Mouse (Mus musculus) bone marrow, adult 2 months (tissue): ENCODE results near the gene Snx13. TPM values are rescaled to one million over a fixed set of nuclear protein-coding genes. Genes with fewer than 3 reads are reported as not detected.

Source experiments
- H3K27ac ChIP-seq: fragments of 200-500 bp; 2 replicates; pipeline ENCODE4 v1.5.1; 2012; ENCODE audit warnings: low read depth, mild to moderate bottlenecking, control low read depth, inconsistent platforms, low read length; ENCODE audit not compliant: control insufficient read depth, poor library complexity, insufficient read depth
- H3K4me1 ChIP-seq: fragments of 200-500 bp; 2 replicates; pipeline ENCODE4 v1.6.1; 2011; ENCODE audit warnings: low read length; ENCODE audit not compliant: control insufficient read depth, insufficient read depth
- H3K4me3 ChIP-seq: fragments of 200-500 bp; replicated peaks from 2 replicates; pipeline ENCODE3; 2011; ENCODE audit warnings: mild to moderate bottlenecking, low read depth, low read length, control low read depth; ENCODE audit not compliant: control insufficient read depth
- CTCF ChIP-seq: fragments of 200-500 bp; IDR thresholded peaks from 2 replicates; pipeline ENCODE4 v1.5.1; 2011; ENCODE audit warnings: low read length, control low read depth; ENCODE audit not compliant: control insufficient read depth, insufficient read depth
- POLR2A ChIP-seq: fragments of 200-500 bp; IDR thresholded peaks from 2 replicates; pipeline ENCODE4 v1.6.1; 2011; ENCODE audit warnings: low read depth, mild to moderate bottlenecking, control low read depth, low read length, borderline replicate concordance; ENCODE audit not compliant: control insufficient read depth
- whole genome bisulfite sequencing: fragments of 180-500 bp; shearing (Covaris S2); methylation state at CpG from one replicate; pipeline ENCODE4 v1.1.7; 2018; 5-methylcytosine and 5-hydroxymethylcytosine counted together
- polyA plus RNA-seq: library from polyadenylated mRNA; stranded (reverse); fragments of >200 nt; gene quantifications from 2 replicates; pipeline ENCODE4 v1.2.4, GENCODE M21; 2011; ENCODE audit warnings: low replicate concordance; ENCODE audit not compliant: missing spikeins, insufficient read depth, insufficient read length

Gene Snx13
- polyA plus RNA-seq, 1 experiment, result 9.1 TPM

- no peak for TF ChIP-seq POLR2A
- no peak for TF ChIP-seq CTCF
- 3% methylated on average over 14 of the region's 14 CpGs for WGBS
- Histone ChIP-seq H3K4me3 (peak overlapping the region; percentile 61), H3K4me1 (peaks cover 4% of the 10 kb centered on the region; the same call in 1 of the 2 replicates), H3K27ac (peak overlapping the region; percentile 76)
Measured at GRCm38 (mm10) chr12:35038668-35039570, 8.1 kb upstream of the Snx13 start.

GRCm38 (mm10) chr12:35039571-35039936 is 7.4 kb upstream of the Snx13 start:
- peaks cover 4% of the 10 kb centered on the region; the same call in 1 of the 2 replicates for H3K4me1 ChIP-seq
- WGBS, result 26% methylated on average over 5 of the region's 5 CpGs
- no peak overlapping the region for H3K27ac ChIP-seq
- no peak overlapping the region for H3K4me3 ChIP-seq
- TF ChIP-seq CTCF (no peak), POLR2A (no peak)

GRCm38 (mm10) chr12:35041964-35042363 is 5.0 kb upstream of the Snx13 start:
- 25% methylated on average over 8 of the region's 8 CpGs for WGBS
- TF ChIP-seq CTCF, result no peak
- no peak for TF ChIP-seq POLR2A
- Histone ChIP-seq H3K27ac (no peak overlapping the region), H3K4me3 (no peak overlapping the region), H3K4me1 (peaks cover 4% of the 10 kb centered on the region; the same call in 1 of the 2 replicates)

DNA sequence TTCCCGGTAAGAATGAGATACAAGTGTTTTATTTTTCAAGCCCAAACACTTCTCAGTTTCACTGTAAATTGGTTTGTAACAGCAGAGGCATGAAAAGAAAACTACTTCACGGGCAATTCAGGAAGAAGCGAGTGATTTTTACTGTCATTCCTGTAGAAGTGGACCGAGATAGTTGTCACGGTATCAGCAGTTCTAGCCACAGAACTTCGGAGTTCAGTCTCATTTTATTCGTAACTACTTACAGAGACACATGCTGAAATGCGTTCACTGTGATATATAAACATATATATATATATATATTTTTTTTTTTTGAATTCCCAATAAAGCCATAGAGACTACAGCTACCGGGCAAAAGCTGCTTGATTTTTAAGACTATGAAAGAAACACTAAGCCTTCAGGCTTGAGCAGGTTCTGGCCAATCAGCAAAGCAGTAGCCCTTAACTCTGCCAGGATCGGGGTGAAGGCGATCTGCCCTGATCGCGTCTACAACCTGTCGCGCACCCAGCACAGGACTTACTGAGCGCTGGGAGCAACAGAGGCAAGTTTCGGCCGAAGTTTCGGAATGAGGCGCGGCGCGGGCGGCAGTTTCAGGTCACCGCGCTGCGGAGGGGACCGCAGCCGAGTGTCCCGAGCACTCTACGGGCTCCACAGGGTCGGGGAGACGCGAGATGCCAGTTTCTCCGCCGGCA is 532 bp upstream of the Snx13 start:
- Histone ChIP-seq H3K4me3 (peak overlapping the region; percentile 99), H3K4me1 (peaks cover 2% of the 10 kb centered on the region; the same call in 1 of the 2 replicates), H3K27ac (peak overlapping the region; percentile 99)
- no peak for TF ChIP-seq CTCF
- TF ChIP-seq POLR2A, result no peak
- WGBS, result under 1% methylated on average over 34 of the region's 36 CpGs

GRCm38 (mm10) chr12:35047320-35048225 is 587 bp downstream of the Snx13 start:
- H3K27ac ChIP-seq, result peak overlapping the region; percentile 99
- 1% methylated on average over 65 of the region's 65 CpGs for WGBS
- H3K4me1 ChIP-seq, result no peaks in the 10 kb centered on the region; the same call in 1 of the 2 replicates
- H3K4me3 ChIP-seq, result peak overlapping the region; percentile 99
- peak; percentile 26 for TF ChIP-seq POLR2A
- peak; percentile 2; the same call in 1 of the 2 replicates for TF ChIP-seq CTCF

DNA sequence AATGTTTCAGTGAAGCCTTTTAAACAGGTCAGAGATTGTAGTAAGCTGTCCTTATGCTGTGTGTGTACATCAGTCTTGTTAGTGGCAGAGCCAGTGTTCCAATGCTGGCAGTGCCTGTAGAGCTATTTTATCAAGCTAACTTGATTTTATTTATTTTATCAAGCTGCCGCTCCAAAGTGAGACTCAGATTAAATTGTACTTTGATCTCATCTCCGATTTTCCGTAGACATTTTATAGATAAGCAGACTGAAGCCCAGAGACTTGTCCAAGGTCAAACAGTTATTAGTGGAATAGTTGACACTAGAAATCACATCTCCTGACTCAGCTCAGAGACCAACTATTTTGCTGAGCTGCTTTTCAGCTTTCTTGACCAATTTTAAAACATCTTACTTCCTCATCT is 1.9 kb downstream of the Snx13 start:
- WGBS, result 88% methylated on average over 3 of the region's 3 CpGs
- Histone ChIP-seq H3K4me1 (no peaks in the 10 kb centered on the region; the same call in 1 of the 2 replicates), H3K27ac (no peak overlapping the region), H3K4me3 (no peak overlapping the region)
- no peak for TF ChIP-seq CTCF
- TF ChIP-seq POLR2A, result no peak

DNA sequence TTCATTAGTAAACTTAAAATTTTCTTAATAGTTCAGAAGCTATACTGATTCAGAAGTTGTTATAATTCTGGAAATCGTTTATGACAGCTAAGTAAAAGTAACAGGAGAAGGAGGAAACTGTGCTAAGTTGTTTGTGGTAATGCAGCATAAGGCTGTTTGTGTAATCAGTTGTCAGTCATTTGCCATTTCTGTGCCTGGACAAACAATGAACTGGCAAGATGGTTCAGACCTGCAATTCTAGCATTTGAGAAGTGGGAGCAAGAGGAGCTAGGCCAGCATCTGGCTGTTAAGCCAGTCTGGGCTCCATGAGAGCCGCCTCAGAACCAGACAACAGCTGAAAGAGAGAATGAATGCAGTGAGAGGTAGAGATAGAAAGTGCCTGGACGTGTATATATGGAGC is 3.5 kb downstream of the Snx13 start:
- H3K27ac ChIP-seq, result no peak overlapping the region
- no peak overlapping the region for H3K4me3 ChIP-seq
- no peaks in the 10 kb centered on the region; the same call in 1 of the 2 replicates for H3K4me1 ChIP-seq
- TF ChIP-seq POLR2A (no peak), CTCF (no peak)
- WGBS, result 60% methylated on average over 3 of the region's 3 CpGs
